Mouse (Mus musculus) layer of hippocampus, postnatal 36 days (tissue): ENCODE data around the gene Vps72. TPM values are rescaled to one million over a fixed set of nuclear protein-coding genes. Genes with fewer than 3 reads are reported as not detected.
"Not testable (repeated sequence)": the region's sequence is repeated elsewhere in the genome, so short reads cannot be mapped to it uniquely, and the experiment has no call there.

Source experiments
- DNase-seq, 2 experiments: peaks; one replicate each; pipeline ENCODE4 v3.0.0; 2022
- total RNA-seq, 2 experiments: library from RNA; stranded (reverse); gene quantifications; 2 replicates each; pipeline ENCODE4 v1.2.3; 2021

Gene Vps72
- 10 to 100 TPM; 43.9 to 46.0 TPM for total RNA-seq

GRCm38 (mm10) chr3:95110911-95111726 lies at the start of gene Vps72:
Gene Vps72, plus strand, starts transcription at chr3:95111022.
- DNase-seq, result peak; percentile 91

GRCm38 (mm10) chr3:95063741-95064140 lies 47.1 kb upstream of the Vps72 start:
- DNase-seq, result no peak

- DNase-seq, result no peak
Measured at GRCm38 (mm10) chr3:95065553-95065952, 45.3 kb upstream of the Vps72 start.

- no peak for DNase-seq
Measured at GRCm38 (mm10) chr3:95066095-95066494, 44.7 kb upstream of the Vps72 start.

- no peak for DNase-seq
Measured at GRCm38 (mm10) chr3:95066570-95066969, 44.3 kb upstream of the Vps72 start.

- no peak for DNase-seq
Measured at GRCm38 (mm10) chr3:95071606-95072005, 39.2 kb upstream of the Vps72 start.

- DNase-seq, result no peak
Measured at GRCm38 (mm10) chr3:95088071-95088470, 22.8 kb upstream of the Vps72 start.

- DNase-seq, result no peak
Measured at GRCm38 (mm10) chr3:95100854-95101253, 10.0 kb upstream of the Vps72 start.

GRCm38 (mm10) chr3:95105121-95105520 lies 5.7 kb upstream of the Vps72 start:
- DNase-seq, result peak; percentile 54 to 67

- no peak for DNase-seq
Measured at GRCm38 (mm10) chr3:95105586-95106337, 5.1 kb upstream of the Vps72 start.

GRCm38 (mm10) chr3:95106338-95107117 lies 4.3 kb upstream of the Vps72 start, which contains the start of gene Pip5k1a:
Gene Pip5k1a, minus strand, starts transcription at chr3:95106930.
- peak; percentile 94 to 95 for DNase-seq

GRCm38 (mm10) chr3:95107308-95107707 lies 3.5 kb upstream of the Vps72 start:
- DNase-seq, result not testable (repeated sequence)

GRCm38 (mm10) chr3:95107898-95108297 lies 2.9 kb upstream of the Vps72 start:
- no peak for DNase-seq

- no peak for DNase-seq
Measured at GRCm38 (mm10) chr3:95112760-95113159, 1.9 kb downstream of the Vps72 start.

- no peak for DNase-seq
Measured at GRCm38 (mm10) chr3:95117751-95118150, 6.9 kb downstream of the Vps72 start.

- no peak for DNase-seq
Measured at GRCm38 (mm10) chr3:95121580-95121979, 10.8 kb downstream of the Vps72 start.

GRCm38 (mm10) chr3:95124246-95124645 lies 13.4 kb downstream of the Vps72 start, which contains the start of gene Tmod4:
Gene Tmod4, plus strand, starts transcription at chr3:95124476.
- DNase-seq, result no peak

- peak in 1 of 2 experiments; percentile 50 for DNase-seq
Measured at GRCm38 (mm10) chr3:95124972-95125371, 14.2 kb downstream of the Vps72 start.

GRCm38 (mm10) chr3:95129226-95129651 lies 18.4 kb downstream of the Vps72 start:
- DNase-seq, result no peak

GRCm38 (mm10) chr3:95130081-95130480 lies 19.3 kb downstream of the Vps72 start:
- DNase-seq, result no peak

GRCm38 (mm10) chr3:95132389-95132788 lies 21.6 kb downstream of the Vps72 start:
- not testable (repeated sequence) for DNase-seq

GRCm38 (mm10) chr3:95133176-95133575 lies 22.4 kb downstream of the Vps72 start:
- DNase-seq, result no peak
